Mouse (Mus musculus) MEL (cell line): ENCODE data around the gene Taf6. TPM values are rescaled to one million over a fixed set of nuclear protein-coding genes. Genes with fewer than 3 reads are reported as not detected.

ENCODE experiments used
- DNase-seq: peaks from one replicate; pipeline ENCODE4 v3.0.0; 2011; ENCODE audit warnings: low read depth, low spot score
- H3K27ac ChIP-seq: 2 replicates; pipeline ENCODE4 v1.5.1; 2012; ENCODE audit warnings: low read depth, mild to moderate bottlenecking, control low read depth, low read length, moderate library complexity; ENCODE audit not compliant: control insufficient read depth
- H3K27me3 ChIP-seq, 2 experiments: fragments of 150-350 bp in 1 of 2; sonication (generic) in 1 of 2; 2 replicates each; pipeline ENCODE4 v1.6.1; 2012; ENCODE audit warnings: low read length in 2 of 2, mild to moderate bottlenecking in 2 of 2, improper control_type of control experiment in 1 of 2, moderate library complexity in 1 of 2; ENCODE audit not compliant: insufficient read depth in 2 of 2, control insufficient read depth in 1 of 2
- H3K36me3 ChIP-seq, 2 experiments: 2 replicates each; pipeline ENCODE4 v1.6.1; 2012 to 2014; ENCODE audit warnings: low read length in 2 of 2, improper control_type of control experiment in 1 of 2, inconsistent platforms in 1 of 2, mild to moderate bottlenecking in 1 of 2; ENCODE audit not compliant: insufficient read depth in 2 of 2, control insufficient read depth in 1 of 2
- H3K4me1 ChIP-seq, 2 experiments: fragments of 150-350 bp in 1 of 2; sonication (generic) in 1 of 2; 2 replicates each; pipeline ENCODE4 v1.6.1; 2012; ENCODE audit warnings: low read length in 2 of 2, improper control_type of control experiment in 1 of 2, mild to moderate bottlenecking in 1 of 2; ENCODE audit not compliant: insufficient read depth in 2 of 2, control insufficient read depth in 1 of 2
- H3K4me3 ChIP-seq, 2 experiments: fragments of 150-350 bp in 1 of 2; sonication (generic) in 1 of 2; 2 replicates each; pipeline ENCODE4 v1.5.1; 2012; ENCODE audit warnings: low read depth in 2 of 2, low read length in 2 of 2, mild to moderate bottlenecking in 2 of 2, moderate library complexity in 2 of 2, control low read depth in 1 of 2, improper control_type of control experiment in 1 of 2; ENCODE audit not compliant: control insufficient read depth in 1 of 2, insufficient read depth in 1 of 2
- H3K79me2 ChIP-seq: 2 replicates; pipeline ENCODE4 v1.6.1; 2012; ENCODE audit warnings: mild to moderate bottlenecking, low read length, moderate library complexity; ENCODE audit not compliant: control insufficient read depth, poor library complexity, insufficient read depth
- H3K9ac ChIP-seq: 2 replicates; pipeline ENCODE4 v1.6.1; 2012; ENCODE audit warnings: low read depth, mild to moderate bottlenecking, control low read depth, low read length, moderate library complexity; ENCODE audit not compliant: control insufficient read depth, poor library complexity, severe bottlenecking
- H3K9me3 ChIP-seq: fragments of 150-350 bp; sonication (generic); replicated peaks from 2 replicates; pipeline ENCODE4 v1.6.1; 2012; ENCODE audit warnings: mild to moderate bottlenecking, low read length, improper control_type of control experiment, moderate library complexity; ENCODE audit not compliant: insufficient read depth
- CTCF ChIP-seq, 3 experiments: IDR thresholded peaks in 2 of 3; conservative IDR thresholded peaks in 1 of 3; 2 replicates each; pipeline ENCODE4 v1.5.1; 2011 to 2012; ENCODE audit warnings: low read length in 3 of 3, low read depth in 2 of 3, mild to moderate bottlenecking in 2 of 3, improper control_type of control experiment in 1 of 3, inconsistent platforms in 1 of 3, mixed read lengths in 1 of 3, moderate library complexity in 1 of 3; ENCODE audit not compliant: control insufficient read depth in 1 of 3, insufficient read depth in 1 of 3, poor library complexity in 1 of 3, severe bottlenecking in 1 of 3
- E2F4 ChIP-seq: IDR thresholded peaks from 2 replicates; pipeline ENCODE4 v1.6.1; 2011; ENCODE audit warnings: low read depth, low read length, improper control_type of control experiment, borderline replicate concordance
- ELF1 ChIP-seq: IDR thresholded peaks from 2 replicates; pipeline ENCODE4 v1.6.1; 2014; ENCODE audit warnings: low read depth, mild to moderate bottlenecking, inconsistent platforms, low read length, improper control_type of control experiment, moderate library complexity
- ETS1 ChIP-seq: IDR thresholded peaks from 2 replicates; pipeline ENCODE4 v1.6.1; 2012; ENCODE audit warnings: low read depth, mild to moderate bottlenecking, inconsistent platforms, low read length, improper control_type of control experiment, moderate library complexity
- GATA1 ChIP-seq: IDR thresholded peaks from 2 replicates; pipeline ENCODE4 v1.6.1; 2011; ENCODE audit warnings: low read depth, low read length, improper control_type of control experiment
- JUND ChIP-seq: IDR thresholded peaks from 2 replicates; pipeline ENCODE4 v1.6.1; 2011; ENCODE audit warnings: low read depth, mild to moderate bottlenecking, improper control_type of control experiment, low read length
- MAFK ChIP-seq: IDR thresholded peaks from 2 replicates; pipeline ENCODE4 v1.6.1; 2011; ENCODE audit warnings: low read depth, mild to moderate bottlenecking, low read length, improper control_type of control experiment, borderline replicate concordance
- MAX ChIP-seq: IDR thresholded peaks from 2 replicates; pipeline ENCODE4 v1.6.1; 2011; ENCODE audit warnings: low read length, improper control_type of control experiment
- MAZ ChIP-seq: IDR thresholded peaks from 2 replicates; pipeline ENCODE4 v1.6.1; 2012; ENCODE audit warnings: low read depth, mild to moderate bottlenecking, inconsistent platforms, low read length, improper control_type of control experiment
- MEF2A ChIP-seq: IDR thresholded peaks from 2 replicates; pipeline ENCODE4 v1.6.1; 2014; ENCODE audit warnings: low read depth, mild to moderate bottlenecking, inconsistent platforms, low read length, improper control_type of control experiment; ENCODE audit not compliant: poor library complexity, insufficient replicate concordance, severe bottlenecking; ENCODE audit errors: extremely low read depth
- MYB ChIP-seq: IDR thresholded peaks from 2 replicates; pipeline ENCODE4 v1.6.1; 2011; ENCODE audit warnings: mild to moderate bottlenecking, low read depth, low read length, improper control_type of control experiment
- MYC ChIP-seq: IDR thresholded peaks from 2 replicates; pipeline ENCODE4 v1.6.1; 2011; ENCODE audit warnings: low read depth, mild to moderate bottlenecking, low read length, improper control_type of control experiment, moderate library complexity
- NELFE ChIP-seq: IDR thresholded peaks from 2 replicates; pipeline ENCODE4 v1.6.1; 2011; ENCODE audit warnings: low read depth, low read length, improper control_type of control experiment
- POLR2A ChIP-seq, 2 experiments: IDR thresholded peaks; 2 replicates each; pipeline ENCODE4 v1.6.1; 2011 to 2012; ENCODE audit warnings: low read length in 2 of 2, mild to moderate bottlenecking in 2 of 2, control low read depth in 1 of 2, improper control_type of control experiment in 1 of 2, low read depth in 1 of 2, moderate library complexity in 1 of 2; ENCODE audit not compliant: control insufficient read depth in 1 of 2, insufficient read depth in 1 of 2, poor library complexity in 1 of 2
- POLR2AphosphoS2 ChIP-seq: IDR thresholded peaks from 2 replicates; pipeline ENCODE4 v1.6.1; 2011; ENCODE audit warnings: low read length, improper control_type of control experiment
- RAD21 ChIP-seq: IDR thresholded peaks from 2 replicates; pipeline ENCODE4 v1.6.1; 2011; ENCODE audit warnings: mild to moderate bottlenecking, low read depth, low read length, improper control_type of control experiment
- RCOR1 ChIP-seq: IDR thresholded peaks from 2 replicates; pipeline ENCODE4 v1.6.1; 2012; ENCODE audit warnings: low read depth, mild to moderate bottlenecking, inconsistent platforms, low read length, improper control_type of control experiment
- SIN3A ChIP-seq: IDR thresholded peaks from 2 replicates; pipeline ENCODE4 v1.6.1; 2012; ENCODE audit warnings: low read length, improper control_type of control experiment, inconsistent platforms
- TBP ChIP-seq: IDR thresholded peaks from 2 replicates; pipeline ENCODE4 v1.8.0; 2011; ENCODE audit warnings: low read depth, low read length, improper control_type of control experiment
- TCF12 ChIP-seq: IDR thresholded peaks from 2 replicates; pipeline ENCODE4 v1.6.1; 2014; ENCODE audit warnings: low read depth, mild to moderate bottlenecking, inconsistent platforms, low read length, improper control_type of control experiment, moderate library complexity
- UBTF ChIP-seq: IDR thresholded peaks from 2 replicates; pipeline ENCODE4 v1.6.1; 2012; ENCODE audit warnings: low read depth, mild to moderate bottlenecking, inconsistent platforms, low read length, improper control_type of control experiment, moderate library complexity, borderline replicate concordance; ENCODE audit not compliant: insufficient read depth
- USF1 ChIP-seq: IDR thresholded peaks from 2 replicates; pipeline ENCODE4 v1.6.1; 2014; ENCODE audit warnings: low read depth, mild to moderate bottlenecking, inconsistent platforms, low read length, improper control_type of control experiment, moderate library complexity
- USF2 ChIP-seq, 2 experiments: IDR thresholded peaks; 2 replicates each; pipeline ENCODE4 v1.6.1; 2011 to 2012; ENCODE audit warnings: improper control_type of control experiment in 2 of 2, low read length in 2 of 2, borderline replicate concordance in 1 of 2, inconsistent platforms in 1 of 2, low read depth in 1 of 2, mild to moderate bottlenecking in 1 of 2; ENCODE audit not compliant: insufficient read depth in 1 of 2
- ZKSCAN1 ChIP-seq: IDR thresholded peaks from 2 replicates; pipeline ENCODE4 v1.6.1; 2012; ENCODE audit warnings: low read depth, mild to moderate bottlenecking, inconsistent platforms, low read length, improper control_type of control experiment, moderate library complexity
- polyA plus RNA-seq, 2 experiments: library from polyadenylated mRNA; stranded (reverse) in 1 of 2; unstranded in 1 of 2; fragments of >175 nt in 1 of 2; fragments of >200 nt in 1 of 2; gene quantifications; 2 replicates each; pipeline versions ENCODE4 v1.2.1 to v1.2.4; 2012; ENCODE audit warnings: low replicate concordance in 2 of 2, low read depth in 1 of 2; ENCODE audit not compliant: insufficient read length in 2 of 2, insufficient read depth in 1 of 2, missing spikeins in 1 of 2
- total RNA-seq: library from RNA; depleted of rRNA; stranded (reverse); fragments of 300-350 nt; gene quantifications from 2 replicates; pipeline ENCODE4 v1.2.3, GENCODE M21; 2012

Taf6 gene
- total and polyA plus RNA-seq, 3 experiments = 52.6 to 94.7 TPM; not detected in 1

GRCm38 (mm10) chr5:138173217-138173616 lies 14.0 kb downstream of the Taf6 start:
- Histone ChIP-seq H3K9ac (0 out of 2 replicates have a peak overlapping the region, but pooled peaks have one; percentile 81), H3K27me3 (no peaks in the 10 kb centered on the region), H3K79me2 (peaks cover 27% of the 10 kb centered on the region), H3K4me1 (peaks cover 0 to 10% of the 10 kb centered on the region in 2 experiments; a peak in 2 of 4 replicates), H3K4me3 (no peak overlapping the region), H3K9me3 (no peaks in the 10 kb centered on the region), H3K36me3 (peaks cover 4 to 18% of the 10 kb centered on the region in 2 experiments), H3K27ac (peak overlapping the region; percentile 95)
- DNase-seq = peak; percentile 91
- TF ChIP-seq MAZ = no peak
- TF ChIP-seq CTCF (IDR thresholded peaks at IDR 0.05 in 2 of 3, conservative IDR thresholded peaks at IDR 0.05 in 1 of 3; ENCODE audit: control insufficient read depth in 1 of 3, insufficient read depth in 1 of 3, low read depth in 2 of 3, low read length in 3 of 3, poor library complexity in 1 of 3, severe bottlenecking in 1 of 3) = no peak
- peak; percentile 76 for TF ChIP-seq TBP
- TF ChIP-seq MEF2A = no peak
- TF ChIP-seq TCF12 = 0 out of 2 replicates have a peak, but pooled peaks have one; percentile 21
- TF ChIP-seq UBTF = no peak
- peak; percentile 84 for TF ChIP-seq ETS1
- TF ChIP-seq SIN3A = peak; percentile 84
- no peak for TF ChIP-seq POLR2AphosphoS2
- no peak for TF ChIP-seq MAFK
- TF ChIP-seq JUND = no peak
- no peak for TF ChIP-seq USF1
- TF ChIP-seq MYB = no peak
- peak; percentile 60; the same call in 1 of the 2 replicates for TF ChIP-seq MAX
- no peak for TF ChIP-seq E2F4
- TF ChIP-seq RCOR1 = no peak
- no peak for TF ChIP-seq ZKSCAN1
- TF ChIP-seq ELF1 = no peak
- TF ChIP-seq GATA1 = no peak
- TF ChIP-seq MYC = 0 out of 2 replicates have a peak, but pooled peaks have one; percentile 45
- TF ChIP-seq POLR2A (IDR thresholded peaks at IDR 0.05; ENCODE audit: control insufficient read depth in 1 of 2, insufficient read depth in 1 of 2, low read depth in 1 of 2, low read length in 2 of 2, poor library complexity in 1 of 2) = peak in 1 of 2 experiments; percentile 52; a peak in 2 of 4 replicates
- no peak for TF ChIP-seq RAD21
- TF ChIP-seq USF2 (IDR thresholded peaks at IDR 0.05; ENCODE audit: borderline replicate concordance in 1 of 2, insufficient read depth in 1 of 2, low read depth in 1 of 2, low read length in 2 of 2) = no peak
- TF ChIP-seq NELFE = peak; percentile 26; the same call in 1 of the 2 replicates
